Mouse (Mus musculus) liver, embryonic 15.5 days (tissue): ENCODE data around the gene Adam23. TPM values are rescaled to one million over a fixed set of nuclear protein-coding genes. Genes with fewer than 3 reads are reported as not detected.

Source experiments
- ATAC-seq: fragments of 200-750 bp; cut with Nextera tagmentation; 2 replicates; pipeline ENCODE4 v1.8.0; 2017; ENCODE audit warnings: moderate number of reproducible peaks, mild to moderate bottlenecking, moderate library complexity; ENCODE audit not compliant: insufficient read depth
- H3K27ac ChIP-seq: fragments of 300-500 bp; sonication (generic); replicated peaks from 2 replicates; pipeline ENCODE4 v1.5.1; 2015; ENCODE audit warnings: mild to moderate bottlenecking, inconsistent platforms
- H3K27me3 ChIP-seq: fragments of 300-500 bp; sonication (generic); 2 replicates; pipeline ENCODE4 v1.6.1; 2015; ENCODE audit warnings: mild to moderate bottlenecking, inconsistent platforms
- H3K36me3 ChIP-seq: fragments of 300-500 bp; sonication (generic); replicated peaks from 2 replicates; pipeline ENCODE4 v1.6.1; 2015; ENCODE audit warnings: moderate library complexity, mild to moderate bottlenecking, inconsistent platforms
- H3K4me1 ChIP-seq: fragments of 300-500 bp; sonication (generic); replicated peaks from 2 replicates; pipeline ENCODE4 v1.6.1; 2015; ENCODE audit warnings: inconsistent platforms
- H3K4me2 ChIP-seq: fragments of 300-500 bp; sonication (generic); 2 replicates; pipeline ENCODE4 v1.6.1; 2015; ENCODE audit warnings: moderate library complexity, mild to moderate bottlenecking, inconsistent platforms
- H3K4me3 ChIP-seq: fragments of 300-500 bp; sonication (generic); replicated peaks from 2 replicates; pipeline ENCODE4 v1.5.1; 2015; ENCODE audit warnings: mild to moderate bottlenecking, inconsistent platforms
- H3K9ac ChIP-seq: fragments of 300-500 bp; sonication (generic); 2 replicates; pipeline ENCODE4 v1.6.1; 2015; ENCODE audit warnings: moderate library complexity, mild to moderate bottlenecking, inconsistent platforms
- H3K9me3 ChIP-seq: fragments of 300-500 bp; sonication (generic); replicated peaks from 2 replicates; pipeline ENCODE4 v1.6.1; 2016; ENCODE audit warnings: inconsistent platforms
- WGBS: fragments of 180-500 bp; shearing (Covaris S2); methylation state at CpG from one replicate; pipeline ENCODE4 v1.1.7; 2015; ENCODE audit warnings: mixed read lengths; ENCODE audit not compliant: insufficient replicate concordance; 5-methylcytosine and 5-hydroxymethylcytosine counted together
- polyA plus RNA-seq: library from polyadenylated mRNA; unstranded; fragments of >200 nt; fragmentation: Nextera tagmentation; extraction: Ambion mirVana; gene quantifications from 2 replicates; pipeline ENCODE4 v1.2.1, GENCODE M21; 2015

Gene Adam23
- 0.33 and 0.90 TPM in 2 replicates for polyA plus RNA-seq

GRCm38 (mm10) chr1:63445656-63446046 is at the start of gene Adam23:
Adam23 (plus strand) TSS chr1:63445891.
- no peak within 1 kb of the TSS for H3K27ac ChIP-seq
- WGBS = under 1% methylated on average over 41 of the region's 41 CpGs
- peak within 1 kb of the TSS; percentile 39 for H3K4me3 ChIP-seq
- H3K9ac ChIP-seq = no peak within 1 kb of the TSS
- no peaks in the 10 kb centered on the region for H3K9me3 ChIP-seq
- peaks cover 7% of the 10 kb centered on the region; the same call in 1 of the 2 replicates for H3K4me1 ChIP-seq
- peak within 1 kb of the TSS; percentile 60 for H3K4me2 ChIP-seq
- no peak for ATAC-seq
- H3K27me3 ChIP-seq = peaks cover 53% of the 10 kb centered on the region
- no peaks in the 10 kb centered on the region for H3K36me3 ChIP-seq

- H3K9me3 ChIP-seq = no peaks in the 10 kb centered on the region
- H3K27me3 ChIP-seq = no peaks in the 10 kb centered on the region
- no peak overlapping the region for H3K9ac ChIP-seq
- no peak overlapping the region for H3K4me2 ChIP-seq
- no peaks in the 10 kb centered on the region for H3K4me1 ChIP-seq
- WGBS = 43% methylated on average over 5 of the region's 5 CpGs
- no peaks in the 10 kb centered on the region for H3K36me3 ChIP-seq
- H3K27ac ChIP-seq = no peak overlapping the region
- ATAC-seq = no peak
- H3K4me3 ChIP-seq = no peak overlapping the region
Observed at GRCm38 (mm10) chr1:63401130-63401529, 44.6 kb upstream of the Adam23 start.

DNA sequence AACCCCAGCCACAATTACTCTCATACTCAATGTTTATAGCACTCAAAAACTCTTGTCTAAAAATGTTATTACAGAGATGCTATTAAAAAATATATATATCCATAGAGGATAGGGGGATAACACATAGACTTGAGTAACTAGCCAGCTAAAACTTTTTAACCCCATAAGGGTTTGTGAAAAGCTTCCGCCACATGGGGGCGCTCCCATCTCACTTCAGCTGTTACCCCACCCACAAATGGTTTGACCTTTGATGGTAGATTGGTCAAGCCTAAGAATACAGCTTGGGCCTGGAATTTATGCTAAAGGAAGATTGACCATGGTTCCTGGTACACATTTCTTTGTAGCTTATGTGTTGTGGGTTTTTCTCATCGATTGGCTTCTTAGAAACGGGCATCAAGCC is 42.1 kb upstream of the Adam23 start:
- H3K4me2 ChIP-seq = no peak overlapping the region
- H3K27me3 ChIP-seq = no peaks in the 10 kb centered on the region
- WGBS = 33% methylated on average over 4 of the region's 4 CpGs
- no peaks in the 10 kb centered on the region for H3K9me3 ChIP-seq
- no peaks in the 10 kb centered on the region for H3K4me1 ChIP-seq
- H3K36me3 ChIP-seq = no peaks in the 10 kb centered on the region
- no peak overlapping the region for H3K27ac ChIP-seq
- no peak overlapping the region for H3K4me3 ChIP-seq
- no peak for ATAC-seq
- no peak overlapping the region for H3K9ac ChIP-seq

- H3K27ac ChIP-seq = no peak overlapping the region
- 23% methylated on average over 6 of the region's 6 CpGs for WGBS
- ATAC-seq = no peak
- no peaks in the 10 kb centered on the region for H3K4me1 ChIP-seq
- no peak overlapping the region for H3K4me3 ChIP-seq
- H3K27me3 ChIP-seq = no peaks in the 10 kb centered on the region
- H3K36me3 ChIP-seq = no peaks in the 10 kb centered on the region
- H3K9ac ChIP-seq = no peak overlapping the region
- H3K4me2 ChIP-seq = no peak overlapping the region
- no peaks in the 10 kb centered on the region for H3K9me3 ChIP-seq
Observed at GRCm38 (mm10) chr1:63408344-63408743, 37.3 kb upstream of the Adam23 start.

DNA sequence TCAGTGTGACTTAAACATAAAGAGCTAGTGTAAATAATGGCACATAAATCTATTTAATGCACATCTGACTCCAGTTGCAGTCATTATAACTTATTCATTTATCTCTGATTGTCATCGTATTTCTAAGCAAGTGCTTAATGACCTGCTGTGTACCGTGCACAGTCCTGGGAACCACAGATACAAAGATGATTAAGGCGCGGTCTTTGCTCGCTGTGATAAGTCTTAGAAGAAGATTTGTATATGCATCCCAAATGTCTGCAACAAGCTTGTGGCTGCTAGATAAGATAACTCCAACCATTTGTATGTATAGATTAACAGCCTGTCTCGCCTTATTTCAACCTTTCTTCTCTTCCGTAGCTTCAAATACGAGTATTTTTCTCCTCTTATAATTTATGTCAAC is 27.2 kb upstream of the Adam23 start:
- 0 out of 2 replicates have a peak, but pooled peaks cover 3% of the 10 kb centered on the region for H3K27me3 ChIP-seq
- H3K4me3 ChIP-seq = no peak overlapping the region
- WGBS = 29% methylated on average over 8 of the region's 8 CpGs
- no peak overlapping the region for H3K4me2 ChIP-seq
- no peaks in the 10 kb centered on the region for H3K9me3 ChIP-seq
- no peaks in the 10 kb centered on the region for H3K36me3 ChIP-seq
- H3K27ac ChIP-seq = no peak overlapping the region
- H3K4me1 ChIP-seq = no peaks in the 10 kb centered on the region
- no peak for ATAC-seq
- H3K9ac ChIP-seq = no peak overlapping the region

DNA sequence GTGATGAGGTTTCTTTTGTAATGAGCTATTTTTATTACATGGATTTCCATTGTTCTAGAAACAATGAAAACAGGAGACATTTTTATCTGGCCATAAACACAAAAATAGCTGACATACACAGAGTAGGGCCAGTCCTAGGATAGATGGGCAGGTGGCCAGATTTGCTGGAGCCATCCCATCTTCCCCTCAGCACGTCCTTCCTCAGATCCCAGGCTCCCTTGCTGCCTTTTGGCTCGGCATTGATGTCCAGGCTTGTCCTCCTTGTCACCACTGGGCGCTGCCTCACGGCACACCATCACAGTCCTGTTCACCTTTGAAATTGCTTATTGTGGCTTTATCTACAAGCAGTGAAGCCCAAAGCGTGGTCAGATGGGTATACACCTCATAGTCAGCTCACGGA is 15.0 kb upstream of the Adam23 start:
- H3K36me3 ChIP-seq = no peaks in the 10 kb centered on the region
- no peaks in the 10 kb centered on the region for H3K4me1 ChIP-seq
- H3K4me3 ChIP-seq = no peak overlapping the region
- no peak overlapping the region for H3K27ac ChIP-seq
- H3K4me2 ChIP-seq = no peak overlapping the region
- no peaks in the 10 kb centered on the region for H3K27me3 ChIP-seq
- ATAC-seq = no peak
- 53% methylated on average over 6 of the region's 6 CpGs for whole genome bisulfite sequencing
- H3K9ac ChIP-seq = no peak overlapping the region
- H3K9me3 ChIP-seq = no peaks in the 10 kb centered on the region

GRCm38 (mm10) chr1:63431166-63431565 is 14.5 kb upstream of the Adam23 start:
- Histone ChIP-seq H3K36me3 (no peaks in the 10 kb centered on the region), H3K27me3 (no peaks in the 10 kb centered on the region), H3K9me3 (no peaks in the 10 kb centered on the region), H3K4me1 (no peaks in the 10 kb centered on the region), H3K4me2 (no peak overlapping the region), H3K4me3 (no peak overlapping the region), H3K27ac (no peak overlapping the region), H3K9ac (no peak overlapping the region)
- no peak for ATAC-seq
- WGBS = 77% methylated on average over 8 of the region's 8 CpGs

GRCm38 (mm10) chr1:63431842-63432241 is 13.8 kb upstream of the Adam23 start:
- Histone ChIP-seq H3K9ac (no peak overlapping the region), H3K27ac (no peak overlapping the region), H3K27me3 (no peaks in the 10 kb centered on the region), H3K36me3 (no peaks in the 10 kb centered on the region), H3K4me3 (no peak overlapping the region), H3K9me3 (no peaks in the 10 kb centered on the region), H3K4me2 (no peak overlapping the region), H3K4me1 (no peaks in the 10 kb centered on the region)
- WGBS = 56% methylated on average over 3 of the region's 3 CpGs
- no peak for ATAC-seq

DNA sequence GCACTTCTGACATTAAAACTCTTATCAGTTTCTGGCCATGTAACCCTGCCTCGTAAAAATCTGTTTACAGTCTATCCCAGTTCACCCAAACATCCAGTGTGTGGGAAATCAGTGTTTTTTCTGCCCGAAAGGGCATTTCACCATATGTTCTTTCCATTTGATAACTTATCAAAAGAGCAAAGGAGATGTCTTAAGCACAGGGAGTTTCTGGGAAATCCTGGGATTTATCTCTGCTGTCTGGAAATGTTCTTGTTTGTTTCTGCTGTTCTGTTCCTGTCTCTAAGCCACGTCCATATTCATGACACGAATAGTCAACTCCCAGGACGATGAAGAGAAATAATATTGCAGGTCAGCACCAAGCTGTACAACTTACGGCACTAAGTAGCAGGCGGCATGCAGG is 11.6 kb upstream of the Adam23 start:
- no peaks in the 10 kb centered on the region for H3K4me1 ChIP-seq
- H3K4me3 ChIP-seq = no peak overlapping the region
- no peak overlapping the region for H3K9ac ChIP-seq
- no peak for ATAC-seq
- H3K27me3 ChIP-seq = no peaks in the 10 kb centered on the region
- H3K4me2 ChIP-seq = no peak overlapping the region
- no peaks in the 10 kb centered on the region for H3K9me3 ChIP-seq
- H3K27ac ChIP-seq = no peak overlapping the region
- 50% methylated on average over 7 of the region's 7 CpGs for WGBS
- H3K36me3 ChIP-seq = no peaks in the 10 kb centered on the region

DNA sequence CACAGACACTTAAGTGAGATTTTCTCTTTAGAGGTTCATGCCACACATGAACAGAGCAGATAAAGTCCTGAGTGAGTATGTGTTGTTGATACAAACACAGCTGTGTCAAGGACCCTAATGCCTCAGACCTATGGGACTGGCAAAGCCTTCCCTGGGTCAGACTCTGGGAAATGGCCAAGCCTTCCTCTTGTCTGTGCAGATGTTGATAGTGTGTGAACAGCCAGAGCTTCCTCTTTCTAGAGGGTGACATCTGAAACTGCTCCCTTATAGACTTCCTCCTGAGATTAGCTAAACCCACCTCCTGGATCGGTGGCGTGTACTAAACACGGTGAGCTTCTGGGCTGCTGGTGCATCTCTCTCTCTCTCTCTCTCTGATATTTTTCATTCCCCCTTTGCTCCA is 8.2 kb upstream of the Adam23 start:
- Histone ChIP-seq H3K36me3 (no peaks in the 10 kb centered on the region), H3K4me2 (no peak overlapping the region), H3K4me3 (no peak overlapping the region), H3K4me1 (no peaks in the 10 kb centered on the region), H3K9ac (no peak overlapping the region), H3K27ac (no peak overlapping the region), H3K9me3 (no peaks in the 10 kb centered on the region), H3K27me3 (no peaks in the 10 kb centered on the region)
- 15% methylated on average over 3 of the region's 3 CpGs for WGBS
- no peak for ATAC-seq

DNA sequence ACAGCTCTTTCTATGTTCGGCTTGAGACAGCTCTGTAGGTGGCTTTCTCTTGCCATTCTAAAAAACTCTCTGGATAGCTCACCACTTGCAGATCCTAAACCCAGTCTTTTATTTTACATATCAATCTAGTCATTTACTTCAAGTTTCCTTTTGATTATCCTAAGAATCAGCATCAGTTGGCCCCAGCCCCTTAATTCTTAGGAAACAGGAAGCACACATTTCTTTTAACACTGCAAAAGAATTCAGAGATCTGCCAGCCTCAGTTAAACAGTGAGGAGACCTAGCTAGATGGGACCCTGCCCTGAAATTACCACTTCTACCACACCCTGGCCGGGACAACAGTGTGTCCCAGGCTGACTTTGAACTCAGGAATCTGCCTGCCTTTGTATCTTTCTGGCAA is 3.5 kb upstream of the Adam23 start:
- Histone ChIP-seq H3K27ac (no peak overlapping the region), H3K9me3 (no peaks in the 10 kb centered on the region), H3K9ac (no peak overlapping the region), H3K36me3 (no peaks in the 10 kb centered on the region), H3K4me3 (no peak overlapping the region), H3K27me3 (peaks cover 33% of the 10 kb centered on the region), H3K4me2 (no peak overlapping the region), H3K4me1 (peaks cover 7% of the 10 kb centered on the region; the same call in 1 of the 2 replicates)
- 32% methylated on average over 2 of the region's 2 CpGs for WGBS
- no peak for ATAC-seq

- 32% methylated on average over 4 of the region's 4 CpGs for WGBS
- peaks cover 38% of the 10 kb centered on the region for H3K27me3 ChIP-seq
Observed at GRCm38 (mm10) chr1:63442616-63443015, 3.1 kb upstream of the Adam23 start.

More at GRCm38 (mm10) chr1:63442616-63443015, 3.1 kb upstream of the Adam23 start:
- Histone ChIP-seq H3K36me3 (no peaks in the 10 kb centered on the region), H3K27ac (no peak overlapping the region), H3K9ac (no peak overlapping the region), H3K9me3 (no peaks in the 10 kb centered on the region), H3K4me3 (no peak overlapping the region), H3K4me2 (no peak overlapping the region), H3K4me1 (peaks cover 7% of the 10 kb centered on the region; the same call in 1 of the 2 replicates)
- no peak for ATAC-seq
